In genomic region chr15:84657384-84658064, GRCm38 (mm10) we compare ENCODE assay signal across 20 mouse cellular contexts. TPM values are rescaled to one million over a fixed set of nuclear protein-coding genes. Genes with fewer than 3 reads are reported as not detected.
A peak's percentile ranks its signal among the peaks of the same experiment; 100 is the strongest.
DNase-seq lines count a peak whose midpoint lies in the region; ATAC-seq and TF ChIP-seq lines count a peak whose summit lies in the region.
"Had no signal": no experiment of that assay in that cellular context is flagged by ENCODE, and none has a peak within 500 bp of the region (broad histone marks: within the 10 kb centered on the region; RNA-seq: fewer than 3 reads in every experiment).

No protein-coding gene starts in this region.

- TF ChIP-seq CTCF in brain, embryonic 14.5 days (IDR thresholded peaks at IDR 0.05; ENCODE audit: borderline replicate concordance, extremely low read depth, insufficient read depth, insufficient read length), result no peak

- 59% methylated on average over 9 of the region's 9 CpGs for WGBS in forebrain, embryonic 10.5 days
- 51% methylated on average over 9 of the region's 9 CpGs for WGBS in forebrain, embryonic 11.5 days
- 60% methylated on average over 9 of the region's 9 CpGs for WGBS in midbrain, embryonic 10.5 days
- 40% methylated on average over 9 of the region's 9 CpGs for WGBS in midbrain, embryonic 16.5 days
- WGBS in midbrain, embryonic 14.5 days, result 42% methylated on average over 9 of the region's 9 CpGs
- 73% methylated on average over 9 of the region's 9 CpGs for WGBS in limb, embryonic 10.5 days

- H3K4me2 ChIP-seq in forebrain, embryonic 11.5 days (ENCODE audit: low read depth, low read length, severe bottlenecking), result no peak overlapping the region
- H3K4me2 ChIP-seq in midbrain, embryonic 16.5 days (ENCODE audit: low read length), result no peak overlapping the region
- H3K4me2 ChIP-seq in midbrain, embryonic 14.5 days (ENCODE audit: low read length), result no peak overlapping the region
- H3K4me2 ChIP-seq: heart, embryonic 15.5 days; kidney, embryonic 15.5 days; limb, embryonic 12.5 days; neural tube, embryonic 13.5 days had no signal

- no peaks in the 10 kb centered on the region for H3K9me3 ChIP-seq in forebrain, embryonic 10.5 days
- H3K9me3 ChIP-seq in forebrain, embryonic 11.5 days (ENCODE audit: control insufficient read depth, low read length), result no peaks in the 10 kb centered on the region
- no peaks in the 10 kb centered on the region for H3K9me3 ChIP-seq in midbrain, embryonic 10.5 days (replicated peaks)
- H3K9me3 ChIP-seq in midbrain, embryonic 16.5 days (replicated peaks; ENCODE audit: control insufficient read depth, low read length, poor library complexity, severe bottlenecking), result no peaks in the 10 kb centered on the region
- H3K9me3 ChIP-seq in midbrain, embryonic 14.5 days (ENCODE audit: control insufficient read depth, low read length), result no peaks in the 10 kb centered on the region
- H3K9me3 ChIP-seq in limb, embryonic 10.5 days (replicated peaks), result no peaks in the 10 kb centered on the region
- H3K9me3 ChIP-seq: heart, embryonic 15.5 days; kidney, embryonic 15.5 days; limb, embryonic 12.5 days; neural tube, embryonic 13.5 days had no signal

- ATAC-seq in forebrain, embryonic 11.5 days (replicated peaks; ENCODE audit: low FRiP score), result no peak
- no peak for ATAC-seq in midbrain, embryonic 16.5 days
- no peak for ATAC-seq in midbrain, embryonic 14.5 days (ENCODE audit: low FRiP score, low TSS enrichment)
- ATAC-seq: CD4-positive, CD25-positive, alpha-beta regulatory T cell, adult 4 months; intestine, embryonic 16.5 days had no signal

- peak overlapping the region; percentile 67 for H3K27ac ChIP-seq in forebrain, embryonic 10.5 days
- no peak overlapping the region for H3K27ac ChIP-seq in forebrain, embryonic 11.5 days (ENCODE audit: low read depth, low read length)
- H3K27ac ChIP-seq in midbrain, embryonic 10.5 days (replicated peaks), result peak overlapping the region; percentile 79
- no peak overlapping the region for H3K27ac ChIP-seq in midbrain, embryonic 16.5 days (ENCODE audit: low read length)
- H3K27ac ChIP-seq in midbrain, embryonic 14.5 days (replicated peaks; ENCODE audit: low read depth, low read length), result no peak overlapping the region; the same call in 1 of the 2 replicates
- no peak overlapping the region for H3K27ac ChIP-seq in limb, embryonic 10.5 days
- H3K27ac ChIP-seq: heart, embryonic 15.5 days; kidney, embryonic 15.5 days; limb, embryonic 12.5 days; liver, embryonic 14.5 days; neural tube, embryonic 13.5 days had no signal

- peaks cover 20% of the 10 kb centered on the region for H3K27me3 ChIP-seq in forebrain, embryonic 10.5 days (ENCODE audit: poor library complexity, severe bottlenecking)
- H3K27me3 ChIP-seq in forebrain, embryonic 11.5 days (ENCODE audit: control insufficient read depth, insufficient read depth, low read length), result no peaks in the 10 kb centered on the region
- peaks cover 11% of the 10 kb centered on the region for H3K27me3 ChIP-seq in midbrain, embryonic 10.5 days (ENCODE audit: low read depth, poor library complexity, severe bottlenecking)
- no peaks in the 10 kb centered on the region for H3K27me3 ChIP-seq in midbrain, embryonic 16.5 days (ENCODE audit: control insufficient read depth, insufficient read depth, low read depth, low read length)
- H3K27me3 ChIP-seq in midbrain, embryonic 14.5 days (ENCODE audit: control insufficient read depth, insufficient read depth, low read length), result no peaks in the 10 kb centered on the region
- no peaks in the 10 kb centered on the region; the same call in 1 of the 2 replicates for H3K27me3 ChIP-seq in limb, embryonic 10.5 days (ENCODE audit: low read depth, poor library complexity, severe bottlenecking)
- H3K27me3 ChIP-seq: heart, embryonic 15.5 days; kidney, embryonic 15.5 days; neural tube, embryonic 13.5 days had no signal

- H3K4me3 ChIP-seq in forebrain, embryonic 10.5 days, result no peak overlapping the region
- H3K4me3 ChIP-seq in forebrain, embryonic 11.5 days (ENCODE audit: low read depth, low read length), result no peak overlapping the region
- H3K4me3 ChIP-seq in midbrain, embryonic 10.5 days, result no peak overlapping the region
- H3K4me3 ChIP-seq in midbrain, embryonic 16.5 days (ENCODE audit: low read depth, low read length), result no peak overlapping the region
- H3K4me3 ChIP-seq in midbrain, embryonic 14.5 days (replicated peaks; ENCODE audit: low read depth, low read length), result no peak overlapping the region
- no peak overlapping the region for H3K4me3 ChIP-seq in limb, embryonic 10.5 days
- H3K4me3 ChIP-seq: heart, embryonic 15.5 days; kidney, embryonic 15.5 days; limb, embryonic 12.5 days; neural tube, embryonic 13.5 days had no signal

- DNase-seq in forebrain, embryonic 10.5 days (ENCODE audit: extremely low spot score, low spot score), result no peak
- no peak for DNase-seq in forebrain, embryonic 11.5 days (ENCODE audit: low spot score)
- no peak for DNase-seq in midbrain, embryonic 10.5 days (ENCODE audit: low spot score)
- DNase-seq in brain, embryonic 14.5 days (ENCODE audit: low read depth), result peak; percentile 68
- DNase-seq in midbrain, embryonic 14.5 days, result peak; percentile 41
- no peak for DNase-seq in c-Kit-positive CD71-positive TER-119-positive erythroid progenitor cells, embryonic 14.5 days (ENCODE audit: low spot score)
- no peak for DNase-seq in limb, embryonic 10.5 days (ENCODE audit: low spot score)
- DNase-seq: adrenal gland, adult 2 months; cerebellum, adult 9-11 months; gastrocnemius, postnatal 25 days; heart, postnatal 4 days; thymus, adult 2 months had no signal

- H3K4me1 ChIP-seq in forebrain, embryonic 10.5 days, result peaks cover 43% of the 10 kb centered on the region
- peaks cover 13% of the 10 kb centered on the region; the same call in 1 of the 2 replicates for H3K4me1 ChIP-seq in forebrain, embryonic 11.5 days (replicated peaks; ENCODE audit: control insufficient read depth, insufficient read depth, low read length)
- H3K4me1 ChIP-seq in midbrain, embryonic 10.5 days, result peaks cover 46% of the 10 kb centered on the region
- H3K4me1 ChIP-seq in midbrain, embryonic 16.5 days (ENCODE audit: control insufficient read depth, insufficient read depth, low read length), result peaks cover 9% of the 10 kb centered on the region
- H3K4me1 ChIP-seq in midbrain, embryonic 14.5 days (ENCODE audit: control insufficient read depth, insufficient read depth, low read length), result peaks cover 35% of the 10 kb centered on the region
- peaks cover 29% of the 10 kb centered on the region for H3K4me1 ChIP-seq in limb, embryonic 10.5 days

- H3K9ac ChIP-seq in forebrain, embryonic 11.5 days (ENCODE audit: low read length), result no peak overlapping the region
- H3K9ac ChIP-seq in midbrain, embryonic 16.5 days (ENCODE audit: low read depth, low read length), result no peak overlapping the region
- H3K9ac ChIP-seq in midbrain, embryonic 14.5 days (replicated peaks; ENCODE audit: low read length), result no peak overlapping the region
- H3K9ac ChIP-seq: heart, embryonic 15.5 days; kidney, embryonic 15.5 days; limb, embryonic 12.5 days; liver, embryonic 14.5 days; neural tube, embryonic 13.5 days had no signal

- TF ChIP-seq POLR2A in brain, embryonic 14.5 days (IDR thresholded peaks at IDR 0.05; ENCODE audit: borderline replicate concordance, extremely low read depth, insufficient read depth, insufficient read length, poor library complexity, severe bottlenecking), result no peak

- no peaks in the 10 kb centered on the region for H3K36me3 ChIP-seq in forebrain, embryonic 10.5 days (replicated peaks)
- no peaks in the 10 kb centered on the region for H3K36me3 ChIP-seq in forebrain, embryonic 11.5 days (ENCODE audit: control insufficient read depth, insufficient read depth, low read length)
- no peaks in the 10 kb centered on the region for H3K36me3 ChIP-seq in midbrain, embryonic 10.5 days
- no peaks in the 10 kb centered on the region for H3K36me3 ChIP-seq in midbrain, embryonic 16.5 days (ENCODE audit: control insufficient read depth, insufficient read depth, low read length)
- H3K36me3 ChIP-seq in midbrain, embryonic 14.5 days (ENCODE audit: control insufficient read depth, insufficient read depth, low read length), result no peaks in the 10 kb centered on the region
- H3K36me3 ChIP-seq in limb, embryonic 10.5 days, result no peaks in the 10 kb centered on the region
- H3K36me3 ChIP-seq: heart, embryonic 15.5 days; kidney, embryonic 15.5 days; limb, embryonic 12.5 days; neural tube, embryonic 13.5 days had no signal

RNA-seq across cellular contexts. Expression of gene Prr5, which starts 11.9 kb away (rescaled TPM):
- polyA plus RNA-seq in forebrain, embryonic 10.5 days (2016; fragmentation: Nextera tagmentation; extraction: Ambion mirVana), result 14.1 and 14.3 TPM in 2 replicates
- polyA plus RNA-seq in forebrain, embryonic 11.5 days (2014; fragmentation: Nextera tagmentation; extraction: Ambion mirVana), result 10.0 and 12.3 TPM in 2 replicates
- polyA plus RNA-seq in midbrain, embryonic 10.5 days (2016; fragmentation: Nextera tagmentation; extraction: Ambion mirVana), result 14.7 and 17.1 TPM in 2 replicates
- polyA plus RNA-seq in midbrain, embryonic 16.5 days (2015; fragmentation: Nextera tagmentation; extraction: Ambion mirVana), result 28.1 and 30.8 TPM in 2 replicates
- polyA plus RNA-seq in brain, embryonic 14.5 days (2012; rRNA removed), result 14.2 and 20.9 TPM in 2 replicates
- 19.5 and 19.9 TPM in 2 replicates for polyA plus RNA-seq in midbrain, embryonic 14.5 days (2014; fragmentation: Nextera tagmentation; extraction: Ambion mirVana)
- 16.3 and 16.5 TPM in 2 replicates for polyA plus RNA-seq in limb, embryonic 10.5 days (2016; fragmentation: Nextera tagmentation; extraction: Ambion mirVana)

Comparison
In these comparisons a context has a peak if more than half of its experiments do, and no peak if none do; other contexts are left out.
1. DNase-seq: peak in brain, embryonic 14.5 days (single experiment) and midbrain, embryonic 14.5 days (single experiment); none in forebrain, embryonic 10.5 days (single experiment), forebrain, embryonic 11.5 days (single experiment), midbrain, embryonic 10.5 days (single experiment), c-Kit-positive CD71-positive TER-119-positive erythroid progenitor cells, embryonic 14.5 days (single experiment) and limb, embryonic 10.5 days (single experiment).
2. H3K27ac ChIP-seq: peak in forebrain, embryonic 10.5 days (single experiment) and midbrain, embryonic 10.5 days (single experiment); none in forebrain, embryonic 11.5 days (single experiment), midbrain, embryonic 16.5 days (single experiment), midbrain, embryonic 14.5 days (single experiment) and limb, embryonic 10.5 days (single experiment).